Mouse (Mus musculus): ENCODE results near the gene Hdx. TPM values are rescaled to one million over a fixed set of nuclear protein-coding genes. Genes with fewer than 3 reads are reported as not detected.

The Hdx gene
- polyA plus RNA-seq, 1 experiment from 2014 or later = 0.92 TPM

Other genes starting within 250 kb of the Hdx start
- gene Rps6ka6, start 159.1 kb downstream of the Hdx start, polyA plus RNA-seq (2015; fragmentation: Nextera tagmentation; extraction: Ambion mirVana) = 22.8 and 26.2 TPM in 2 replicates
- 1.4 TPM in 2 replicates for gene Gm45194, start 194.3 kb upstream of the Hdx start, polyA plus RNA-seq (2015; fragmentation: Nextera tagmentation; extraction: Ambion mirVana)